Mouse (Mus musculus) limb, embryonic 11.5 days (tissue): Measurements from ENCODE around the gene Rcc2. TPM values are rescaled to one million over a fixed set of nuclear protein-coding genes. Genes with fewer than 3 reads are reported as not detected.
A peak's percentile ranks its signal among the peaks of the same experiment; 100 is the strongest.

Experiments
- ATAC-seq: fragments of 200-750 bp; cut with Nextera tagmentation; 2 replicates; pipeline ENCODE4 v1.8.0; 2017; ENCODE audit warnings: low read depth; ENCODE audit not compliant: insufficient number of reproducible peaks, low FRiP score, low TSS enrichment
- DNase-seq: peaks from one replicate; pipeline ENCODE4 v3.0.0-alpha.2; 2015; ENCODE audit warnings: low spot score
- H3K27ac ChIP-seq: fragments of 300-500 bp; sonication (generic); replicated peaks from 2 replicates; pipeline ENCODE4 v1.5.1; 2014; ENCODE audit warnings: low read depth, mild to moderate bottlenecking, low read length
- H3K27me3 ChIP-seq: fragments of 300-500 bp; sonication (generic); 2 replicates; pipeline ENCODE4 v1.6.1; 2014; ENCODE audit warnings: mild to moderate bottlenecking, low read length, mixed read lengths; ENCODE audit not compliant: control insufficient read depth, insufficient read depth
- H3K36me3 ChIP-seq: fragments of 300-500 bp; sonication (generic); 2 replicates; pipeline ENCODE4 v1.6.1; 2014; ENCODE audit warnings: mild to moderate bottlenecking, low read length, moderate library complexity, mixed read lengths; ENCODE audit not compliant: control insufficient read depth, insufficient read depth
- H3K4me1 ChIP-seq: fragments of 300-500 bp; sonication (generic); 2 replicates; pipeline ENCODE4 v1.6.1; 2014; ENCODE audit warnings: low read length, mixed read lengths; ENCODE audit not compliant: control insufficient read depth, insufficient read depth
- H3K4me2 ChIP-seq: fragments of 300-500 bp; sonication (generic); 2 replicates; pipeline ENCODE4 v1.6.1; 2014; ENCODE audit warnings: low read depth, mild to moderate bottlenecking, moderate library complexity; ENCODE audit not compliant: severe bottlenecking
- H3K4me3 ChIP-seq: fragments of 300-500 bp; sonication (generic); 2 replicates; pipeline ENCODE4 v1.5.1; 2014; ENCODE audit warnings: low read depth, low read length
- H3K9ac ChIP-seq: fragments of 300-500 bp; sonication (generic); 2 replicates; pipeline ENCODE4 v1.6.1; 2014; ENCODE audit warnings: mild to moderate bottlenecking, low read length
- H3K9me3 ChIP-seq: fragments of 300-500 bp; sonication (generic); 2 replicates; pipeline ENCODE4 v1.6.1; 2016; ENCODE audit warnings: low read length; ENCODE audit not compliant: control insufficient read depth
- WGBS: fragments of 180-500 bp; shearing (Covaris S2); extraction: QIAGEN DNeasy Blood & Tissue Kit; methylation state at CpG from one replicate; pipeline ENCODE4 v1.1.7; 2014; 5-methylcytosine and 5-hydroxymethylcytosine counted together
- polyA plus RNA-seq: library from polyadenylated mRNA; unstranded; fragments of >200 nt; fragmentation: Nextera tagmentation; extraction: Ambion mirVana; gene quantifications from 2 replicates; pipeline ENCODE4 v1.2.1, GENCODE M21; 2014

Gene Rcc2
- polyA plus RNA-seq: 87.2 and 101 TPM in 2 replicates

- no peak for DNase-seq
- H3K4me1 ChIP-seq: peaks cover 29% of the 10 kb centered on the region
- no peaks in the 10 kb centered on the region for H3K27me3 ChIP-seq
- H3K27ac ChIP-seq: peak within 1 kb of the TSS; percentile 100
- WGBS: 6% methylated on average over 20 of the region's 20 CpGs
- H3K4me2 ChIP-seq: peak within 1 kb of the TSS; percentile 69
- peak within 1 kb of the TSS; percentile 82 for H3K4me3 ChIP-seq
- H3K36me3 ChIP-seq: peaks cover 7% of the 10 kb centered on the region
- H3K9me3 ChIP-seq: no peaks in the 10 kb centered on the region
- H3K9ac ChIP-seq: peak within 1 kb of the TSS; percentile 100
- no peak for ATAC-seq
These were observed at the start of gene Rcc2 for GRCm38 (mm10) chr4:140700269-140701018. TSS of gene Rcc2 (plus strand) at chr4:140700541.

DNA sequence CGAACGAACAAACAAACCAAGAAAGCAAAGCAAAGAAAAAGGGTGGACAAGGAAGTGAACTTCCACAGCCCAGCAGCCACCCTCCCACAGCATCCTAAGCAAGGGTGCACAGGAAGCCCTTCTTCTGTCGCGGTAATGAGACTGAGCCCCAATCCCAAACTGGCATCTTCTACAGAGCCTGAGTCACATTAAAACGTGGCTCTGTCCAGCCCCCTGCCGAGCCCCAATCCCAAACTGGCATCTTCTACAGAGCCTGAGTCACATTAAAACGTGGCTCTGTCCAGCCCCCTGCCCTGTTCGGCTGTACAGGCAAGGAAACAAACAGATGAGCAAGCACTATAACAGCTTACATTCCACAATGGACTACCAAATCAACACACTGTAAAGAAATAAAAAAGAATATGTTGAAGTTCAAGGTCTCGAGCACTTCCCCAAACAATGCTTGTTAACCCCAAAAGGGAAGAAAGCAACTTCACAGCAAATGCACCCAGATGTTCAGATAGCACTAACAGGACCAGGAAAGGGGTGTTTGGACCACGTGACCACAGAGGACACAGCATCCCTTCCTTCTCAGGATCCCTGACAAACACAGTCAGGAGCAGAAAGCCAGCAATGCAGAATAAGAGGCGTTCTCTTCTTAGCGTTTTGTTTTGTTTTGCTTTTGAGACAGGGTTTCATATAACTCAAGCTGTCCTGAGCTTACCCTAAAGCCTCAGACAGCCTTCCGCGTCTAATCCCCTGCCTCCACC lies 46.3 kb upstream of the Rcc2 start:
- WGBS: 53% methylated on average over 14 of the region's 14 CpGs
- Histone ChIP-seq H3K9me3 (no peaks in the 10 kb centered on the region), H3K4me1 (peaks cover 17% of the 10 kb centered on the region), H3K27me3 (no peaks in the 10 kb centered on the region), H3K27ac (no peak overlapping the region), H3K4me2 (no peak overlapping the region), H3K9ac (no peak overlapping the region), H3K36me3 (no peaks in the 10 kb centered on the region), H3K4me3 (no peak overlapping the region)
- ATAC-seq (no peak), DNase-seq (no peak)

- Histone ChIP-seq H3K4me2 (no peak overlapping the region), H3K27ac (no peak overlapping the region), H3K4me1 (peaks cover 15% of the 10 kb centered on the region), H3K4me3 (no peak overlapping the region), H3K9ac (no peak overlapping the region), H3K27me3 (no peaks in the 10 kb centered on the region), H3K36me3 (no peaks in the 10 kb centered on the region), H3K9me3 (no peaks in the 10 kb centered on the region)
- ATAC-seq: no peak
- WGBS: 83% methylated on average over 8 of the region's 8 CpGs
- DNase-seq: no peak
These were observed 45.5 kb upstream of the Rcc2 start for GRCm38 (mm10) chr4:140654798-140655197.

DNA sequence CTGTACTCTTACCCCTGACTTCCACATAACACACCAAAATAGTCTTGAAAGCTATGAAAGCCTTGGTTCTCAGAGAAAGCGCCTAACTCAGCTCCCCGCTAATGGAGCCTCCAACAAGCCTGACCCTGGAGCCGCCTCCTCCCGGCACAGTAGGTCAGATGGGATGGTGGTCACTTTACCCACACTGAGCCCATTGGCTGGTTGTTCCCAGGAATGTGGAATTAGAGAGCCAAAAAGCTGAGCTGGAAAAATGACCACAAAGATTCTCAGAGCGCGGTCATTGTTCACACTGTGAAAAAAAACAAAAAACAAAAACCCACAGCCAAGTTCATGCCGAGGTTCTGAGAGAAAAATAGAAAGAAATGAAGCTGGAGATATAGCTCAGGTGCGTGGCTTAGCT lies 43.8 kb upstream of the Rcc2 start:
- Histone ChIP-seq H3K4me3 (no peak overlapping the region), H3K4me1 (peaks cover 15% of the 10 kb centered on the region), H3K36me3 (no peaks in the 10 kb centered on the region), H3K27ac (0 out of 2 replicates have a peak overlapping the region, but pooled peaks have one; percentile 3), H3K9me3 (no peaks in the 10 kb centered on the region), H3K27me3 (no peaks in the 10 kb centered on the region), H3K4me2 (no peak overlapping the region), H3K9ac (no peak overlapping the region)
- 77% methylated on average over 8 of the region's 8 CpGs for WGBS
- ATAC-seq: no peak
- DNase-seq: no peak

GRCm38 (mm10) chr4:140657681-140658575 lies 42.4 kb upstream of the Rcc2 start:
- no peaks in the 10 kb centered on the region for H3K9me3 ChIP-seq
- 2% methylated on average over 24 of the region's 24 CpGs for WGBS
- peak overlapping the region; percentile 96 for H3K27ac ChIP-seq
- no peak overlapping the region for H3K4me3 ChIP-seq
- no peaks in the 10 kb centered on the region for H3K36me3 ChIP-seq
- H3K4me1 ChIP-seq: peaks cover 20% of the 10 kb centered on the region
- DNase-seq (peak; percentile 72), ATAC-seq (peak; percentile 76)
- no peaks in the 10 kb centered on the region for H3K27me3 ChIP-seq
- H3K4me2 ChIP-seq: peak overlapping the region; percentile 43
- peak overlapping the region; percentile 46 for H3K9ac ChIP-seq

GRCm38 (mm10) chr4:140661406-140662022 lies 38.8 kb upstream of the Rcc2 start:
- no peaks in the 10 kb centered on the region for H3K27me3 ChIP-seq
- H3K27ac ChIP-seq: no peak overlapping the region
- H3K9ac ChIP-seq: no peak overlapping the region
- WGBS: 76% methylated on average over 18 of the region's 18 CpGs
- H3K4me3 ChIP-seq: no peak overlapping the region
- no peak for DNase-seq
- H3K9me3 ChIP-seq: no peaks in the 10 kb centered on the region
- H3K4me2 ChIP-seq: no peak overlapping the region
- no peak for ATAC-seq
- H3K4me1 ChIP-seq: peaks cover 23% of the 10 kb centered on the region
- H3K36me3 ChIP-seq: no peaks in the 10 kb centered on the region

- Histone ChIP-seq H3K9me3 (no peaks in the 10 kb centered on the region), H3K27me3 (no peaks in the 10 kb centered on the region), H3K4me3 (no peak overlapping the region), H3K4me1 (peaks cover 20% of the 10 kb centered on the region), H3K9ac (peak overlapping the region; percentile 32; the same call in 1 of the 2 replicates), H3K4me2 (no peak overlapping the region), H3K36me3 (no peaks in the 10 kb centered on the region), H3K27ac (no peak overlapping the region)
- ATAC-seq (no peak), DNase-seq (no peak)
- 35% methylated on average over 7 of the region's 7 CpGs for WGBS
These were observed 37.9 kb upstream of the Rcc2 start for GRCm38 (mm10) chr4:140662453-140662852.
